Mouse (Mus musculus): Measurements from ENCODE around the gene Ahnak2.

DNA sequence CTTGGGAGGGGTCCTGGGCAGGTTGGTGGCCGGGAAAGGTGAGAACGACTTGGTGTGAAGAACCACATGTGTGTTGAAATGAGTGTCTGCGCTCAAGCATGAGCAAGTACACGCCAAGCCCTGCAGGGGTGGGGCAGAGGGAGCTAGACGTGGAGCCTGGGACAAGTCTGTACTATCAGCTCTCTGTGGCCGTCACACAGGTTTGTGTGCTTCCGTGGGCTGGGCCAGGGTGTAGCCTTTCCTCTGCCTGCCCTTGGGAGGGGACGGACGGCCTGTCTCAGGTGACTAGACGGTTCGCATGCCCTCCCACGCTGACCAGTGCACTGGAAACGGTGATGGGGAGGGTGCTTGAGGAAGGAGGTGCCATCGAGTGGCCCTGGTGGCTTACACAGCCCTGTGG, 71.6 kb downstream of the Ahnak2 start:
- TF ChIP-seq POLR2A (IDR thresholded peaks at IDR 0.05; ENCODE audit: borderline replicate concordance, control insufficient read depth, low read depth, low read length) (0 out of 2 replicates have a peak, but pooled peaks have one; percentile 1), CTCF (IDR thresholded peaks at IDR 0.05; ENCODE audit: control insufficient read depth, insufficient read depth, low read length) (no peak)
